Mouse (Mus musculus) myocyte (in vitro differentiated cells): ENCODE results near the gene Sppl2b. TPM values are rescaled to one million over a fixed set of nuclear protein-coding genes. Genes with fewer than 3 reads are reported as not detected.

Experiments
- H3K27me3 ChIP-seq: one replicate; pipeline ENCODE4 v1.6.1; 2011; ENCODE audit not compliant: control insufficient read depth, insufficient read depth, insufficient read length
- H3K36me3 ChIP-seq: one replicate; pipeline ENCODE4 v1.6.1; 2011; ENCODE audit not compliant: control insufficient read depth, insufficient read depth
- H3K4me2 ChIP-seq: one replicate; pipeline ENCODE4 v1.6.1; 2011; ENCODE audit warnings: low read depth, control low read depth
- H3K4me3 ChIP-seq: one replicate; pipeline ENCODE4 v1.5.1; 2011; ENCODE audit warnings: mild to moderate bottlenecking, control low read depth, moderate library complexity
- H3K79me2 ChIP-seq: one replicate; pipeline ENCODE4 v1.6.1; 2011; ENCODE audit not compliant: control insufficient read depth, insufficient read depth
- H3ac ChIP-seq: one replicate; pipeline ENCODE4 v1.6.1; 2011; ENCODE audit not compliant: control insufficient read depth, insufficient read length
- CEBPB ChIP-seq: IDR thresholded peaks from 2 replicates; pipeline ENCODE4 v1.6.1; 2011; ENCODE audit warnings: mild to moderate bottlenecking, moderate library complexity; ENCODE audit not compliant: poor library complexity, insufficient read depth, severe bottlenecking
- E2F4 ChIP-seq: IDR thresholded peaks from one replicate; pipeline ENCODE4 v1.6.1; 2011; ENCODE audit warnings: mild to moderate bottlenecking, control low read depth, moderate library complexity; ENCODE audit not compliant: insufficient read depth
- MAX ChIP-seq: IDR thresholded peaks from one replicate; pipeline ENCODE4 v1.6.1; 2011; ENCODE audit warnings: low read depth, mild to moderate bottlenecking, control low read depth
- MYOD1 ChIP-seq, 3 experiments: IDR thresholded peaks; one replicate each; pipeline ENCODE4 v1.6.1; 2011; ENCODE audit warnings: control low read depth in 2 of 3, low read depth in 2 of 3, mild to moderate bottlenecking in 2 of 3, moderate library complexity in 1 of 3; ENCODE audit not compliant: insufficient read length in 2 of 3, control insufficient read depth in 1 of 3
- MYOG ChIP-seq, 3 experiments: IDR thresholded peaks; one replicate each; pipeline ENCODE4 v1.6.1; 2011; ENCODE audit warnings: control low read depth in 2 of 3, low read depth in 2 of 3, mild to moderate bottlenecking in 2 of 3; ENCODE audit not compliant: insufficient read length in 2 of 3, control insufficient read depth in 1 of 3, insufficient read depth in 1 of 3
- POLR2A ChIP-seq: IDR thresholded peaks from one replicate; pipeline ENCODE4 v1.6.1; 2011; ENCODE audit warnings: low read depth, mild to moderate bottlenecking, control low read depth, moderate library complexity; ENCODE audit not compliant: insufficient read length
- POLR2AphosphoS2 ChIP-seq: IDR thresholded peaks from one replicate; pipeline ENCODE4 v1.6.1; 2011; ENCODE audit warnings: low read depth, control low read depth; ENCODE audit not compliant: insufficient read length
- REST ChIP-seq: IDR thresholded peaks from one replicate; pipeline ENCODE4 v1.6.1; 2011; ENCODE audit warnings: mild to moderate bottlenecking, control low read depth, moderate library complexity; ENCODE audit not compliant: insufficient read depth, insufficient read length
- SRF ChIP-seq: IDR thresholded peaks from one replicate; pipeline ENCODE4 v1.6.1; 2011; ENCODE audit warnings: low read depth; ENCODE audit not compliant: control insufficient read depth, insufficient read length
- TCF12 ChIP-seq: IDR thresholded peaks from one replicate; pipeline ENCODE4 v1.6.1; 2011; ENCODE audit warnings: mild to moderate bottlenecking, control low read depth; ENCODE audit not compliant: poor library complexity, insufficient read depth, severe bottlenecking
- TCF3 ChIP-seq: IDR thresholded peaks from one replicate; pipeline ENCODE4 v1.6.1; 2011; ENCODE audit warnings: low read depth, control low read depth; ENCODE audit not compliant: insufficient read length
- USF1 ChIP-seq: IDR thresholded peaks from one replicate; pipeline ENCODE4 v1.6.1; 2011; ENCODE audit warnings: low read depth, mild to moderate bottlenecking, control low read depth, moderate library complexity
- polyA plus RNA-seq: library from polyadenylated mRNA; unstranded; fragments of >200 nt; fragmentation: generic; extraction: Trizol; gene quantifications from one replicate; pipeline ENCODE4 v1.2.1, GENCODE M21; 2012; ENCODE audit warnings: missing spikeins

Sppl2b gene
- polyA plus RNA-seq, 1 experiment: 31.0 TPM

DNA sequence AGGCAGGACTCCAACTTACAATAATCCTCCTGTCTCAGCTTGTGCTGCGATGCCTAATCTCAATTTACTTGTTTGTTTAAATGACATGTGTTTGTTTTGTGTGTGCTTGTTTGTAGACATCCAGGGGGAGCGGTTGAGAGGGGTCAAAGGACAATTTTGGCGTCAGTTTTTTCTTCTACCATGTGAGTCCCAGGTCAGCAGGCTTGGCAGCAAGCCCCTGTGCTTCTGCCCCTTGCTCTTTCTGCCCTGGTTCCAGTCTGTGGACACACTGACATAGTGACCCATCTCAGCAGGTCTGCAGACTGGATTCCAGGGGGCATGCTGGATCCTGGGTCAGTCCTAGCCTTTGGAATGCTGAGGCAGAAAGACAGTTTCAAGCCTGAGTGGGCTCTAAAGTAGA is 35.7 kb upstream of the Sppl2b start:
- Histone ChIP-seq H3K36me3 (no peaks in the 10 kb centered on the region), H3K79me2 (no peaks in the 10 kb centered on the region), H3K27me3 (no peaks in the 10 kb centered on the region), H3K4me2 (no peak overlapping the region), H3K4me3 (no peak overlapping the region), H3ac (no peak overlapping the region)
- no peak for TF ChIP-seq POLR2AphosphoS2
- no peak for TF ChIP-seq TCF3
- TF ChIP-seq MAX: no peak
- TF ChIP-seq E2F4: no peak
- TF ChIP-seq CEBPB: no peak
- TF ChIP-seq MYOD1 (IDR thresholded peaks at IDR 0.05; ENCODE audit: control insufficient read depth in 1 of 3, insufficient read length in 2 of 3, low read depth in 2 of 3): no peak
- no peak for TF ChIP-seq USF1
- TF ChIP-seq MYOG (IDR thresholded peaks at IDR 0.05; ENCODE audit: control insufficient read depth in 1 of 3, insufficient read depth in 1 of 3, insufficient read length in 2 of 3, low read depth in 2 of 3): no peak
- no peak for TF ChIP-seq REST

- no peak overlapping the region for H3ac ChIP-seq
- TF ChIP-seq E2F4: no peak
- H3K4me3 ChIP-seq: no peak overlapping the region
- H3K36me3 ChIP-seq: no peaks in the 10 kb centered on the region
- H3K79me2 ChIP-seq: peaks cover 3% of the 10 kb centered on the region
- no peaks in the 10 kb centered on the region for H3K27me3 ChIP-seq
- H3K4me2 ChIP-seq: no peak overlapping the region
Observed at GRCm38 (mm10) chr10:80821991-80822390, 33.1 kb upstream of the Sppl2b start.

DNA sequence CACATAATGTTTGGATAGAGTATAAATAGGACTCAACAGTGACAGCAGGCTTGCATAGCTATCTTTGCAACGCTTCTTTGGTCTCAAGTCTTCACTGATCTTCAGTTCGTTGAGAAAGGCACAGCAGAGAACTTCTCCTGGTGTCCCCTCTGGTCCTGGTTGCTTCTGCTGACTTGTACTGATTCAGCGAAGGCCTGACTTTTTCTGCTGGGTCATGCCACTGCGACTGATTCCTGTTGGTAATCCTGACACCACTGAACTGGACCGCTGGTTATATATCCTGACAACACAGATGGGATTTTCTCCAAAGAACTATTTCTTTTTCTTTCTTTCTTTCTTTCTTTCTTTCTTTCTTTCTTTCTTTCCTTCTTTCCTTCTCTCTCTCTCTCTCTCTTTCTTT is 32.5 kb upstream of the Sppl2b start:
- Histone ChIP-seq H3K4me2 (no peak overlapping the region), H3K4me3 (no peak overlapping the region), H3K27me3 (no peaks in the 10 kb centered on the region), H3ac (no peak overlapping the region), H3K36me3 (no peaks in the 10 kb centered on the region), H3K79me2 (peaks cover 8% of the 10 kb centered on the region)
- no peak for TF ChIP-seq USF1
- TF ChIP-seq POLR2AphosphoS2: no peak
- no peak for TF ChIP-seq REST
- TF ChIP-seq SRF: no peak
- TF ChIP-seq MAX: no peak
- no peak for TF ChIP-seq TCF3
- TF ChIP-seq MYOG (IDR thresholded peaks at IDR 0.05; ENCODE audit: control insufficient read depth in 1 of 3, insufficient read depth in 1 of 3, insufficient read length in 2 of 3, low read depth in 2 of 3): no peak
- no peak for TF ChIP-seq CEBPB
- TF ChIP-seq TCF12: no peak
- TF ChIP-seq POLR2A: no peak
- no peak for TF ChIP-seq MYOD1 (IDR thresholded peaks at IDR 0.05; ENCODE audit: control insufficient read depth in 1 of 3, insufficient read length in 2 of 3, low read depth in 2 of 3)
- no peak for TF ChIP-seq E2F4

DNA sequence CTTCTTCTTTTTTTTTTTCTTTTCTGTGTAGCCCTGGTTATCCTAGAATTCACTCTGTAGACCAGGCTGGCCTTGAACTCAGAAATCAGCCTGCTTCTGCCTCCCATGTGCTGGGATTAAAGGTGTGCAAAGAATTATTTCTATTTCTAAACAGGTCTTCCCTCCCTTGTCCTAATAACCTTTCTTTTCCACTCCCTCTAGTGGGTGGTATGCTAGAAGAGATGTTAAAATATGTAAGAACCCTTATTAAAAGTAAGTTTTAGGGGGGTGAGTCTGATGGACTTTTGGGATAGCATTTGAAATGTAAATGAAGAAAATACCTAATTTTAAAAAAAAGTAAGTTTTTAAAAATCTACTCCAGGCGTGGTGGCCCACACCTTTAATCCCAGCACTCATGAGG is 31.8 kb upstream of the Sppl2b start:
- TF ChIP-seq POLR2AphosphoS2 (no peak), MYOD1 (IDR thresholded peaks at IDR 0.05; ENCODE audit: control insufficient read depth in 1 of 3, insufficient read length in 2 of 3, low read depth in 2 of 3) (no peak), MYOG (IDR thresholded peaks at IDR 0.05; ENCODE audit: control insufficient read depth in 1 of 3, insufficient read depth in 1 of 3, insufficient read length in 2 of 3, low read depth in 2 of 3) (no peak), SRF (no peak), TCF3 (no peak), REST (no peak), MAX (no peak), E2F4 (no peak), POLR2A (no peak), USF1 (no peak), CEBPB (no peak), TCF12 (no peak)
- peaks cover 16% of the 10 kb centered on the region for H3K79me2 ChIP-seq
- no peaks in the 10 kb centered on the region for H3K36me3 ChIP-seq
- no peak overlapping the region for H3K4me2 ChIP-seq
- no peaks in the 10 kb centered on the region for H3K27me3 ChIP-seq
- no peak overlapping the region for H3ac ChIP-seq
- no peak overlapping the region for H3K4me3 ChIP-seq

- Histone ChIP-seq H3K79me2 (peaks cover 21% of the 10 kb centered on the region), H3K4me3 (no peak overlapping the region), H3K36me3 (no peaks in the 10 kb centered on the region), H3K4me2 (peak overlapping the region; percentile 61), H3ac (no peak overlapping the region), H3K27me3 (no peaks in the 10 kb centered on the region)
- no peak for TF ChIP-seq MYOG (IDR thresholded peaks at IDR 0.05; ENCODE audit: control insufficient read depth in 1 of 3, insufficient read depth in 1 of 3, insufficient read length in 2 of 3, low read depth in 2 of 3)
- TF ChIP-seq POLR2A: peak; percentile 43
- TF ChIP-seq SRF: no peak
Observed at GRCm38 (mm10) chr10:80823847-80824643, 31.0 kb upstream of the Sppl2b start.
